Mouse (Mus musculus) heart, adult 2 months (tissue): ENCODE measurements at regions not wholly inside any gene's neighbourhood (a gene's known extent, or its start where the extent isn't known, plus 50 kb on each side); places are given as distances from the start of the nearest gene placed in this dataset.

Source experiments
- CTCF ChIP-seq: fragments of 200-600 bp; IDR thresholded peaks from 2 replicates; pipeline ENCODE4 v1.8.1; 2022; ENCODE audit warnings: antibody characterized with exemption, mild to moderate bottlenecking, moderate library complexity
- EP300 ChIP-seq: fragments of 200-500 bp; IDR thresholded peaks from 2 replicates; pipeline ENCODE4 v1.6.1; 2011; ENCODE audit warnings: low read depth, low read length, control low read depth; ENCODE audit not compliant: insufficient read depth

- no peak for TF ChIP-seq EP300
- TF ChIP-seq CTCF: no peak
Measured at GRCm38 (mm10) chr9:97247621-97248020, 122.1 kb downstream of the Trim42 start.
